8 mouse cellular contexts compared by ENCODE assay signal in genomic region chr5:92499378-92499777, GRCm38 (mm10). TPM values are rescaled to one million over a fixed set of nuclear protein-coding genes. Genes with fewer than 3 reads are reported as not detected.
DNase-seq lines count a peak whose midpoint lies in the region; ATAC-seq and TF ChIP-seq lines count a peak whose summit lies in the region.

No protein-coding gene starts in this region.

- no peak overlapping the region for H3K4me3 ChIP-seq in embryonic facial prominence, embryonic 11.5 days (ENCODE audit: low read depth, low read length)
- no peak overlapping the region for H3K4me3 ChIP-seq in embryonic facial prominence, embryonic 10.5 days
- H3K4me3 ChIP-seq in lung, embryonic 15.5 days = no peak overlapping the region
- H3K4me3 ChIP-seq in heart, embryonic 15.5 days = no peak overlapping the region
- no peak overlapping the region for H3K4me3 ChIP-seq in olfactory bulb, adult 2 months (ENCODE audit: insufficient read depth, low read depth, low read length)

- peaks cover 3% of the 10 kb centered on the region; the same call in 1 of the 2 replicates for H3K4me1 ChIP-seq in embryonic facial prominence, embryonic 11.5 days (ENCODE audit: control insufficient read depth, insufficient read depth, low read length)
- peaks cover 47% of the 10 kb centered on the region for H3K4me1 ChIP-seq in embryonic facial prominence, embryonic 10.5 days
- peaks cover 55% of the 10 kb centered on the region for H3K4me1 ChIP-seq in lung, embryonic 15.5 days
- H3K4me1 ChIP-seq in heart, embryonic 15.5 days (replicated peaks) = peaks cover 56% of the 10 kb centered on the region
- peaks cover 20% of the 10 kb centered on the region for H3K4me1 ChIP-seq in olfactory bulb, adult 2 months (ENCODE audit: control insufficient read depth, insufficient read depth, low read length)

- TF ChIP-seq CTCF in olfactory bulb, adult 2 months (IDR thresholded peaks at IDR 0.05; ENCODE audit: insufficient read depth, low read depth, low read length) = no peak

- no peak overlapping the region for H3K4me2 ChIP-seq in embryonic facial prominence, embryonic 11.5 days (ENCODE audit: low read depth, low read length)
- H3K4me2 ChIP-seq in lung, embryonic 15.5 days = no peak overlapping the region
- H3K4me2 ChIP-seq in heart, embryonic 15.5 days = no peak overlapping the region

- WGBS in embryonic facial prominence, embryonic 11.5 days = 42% methylated on average over 3 of the region's 3 CpGs
- WGBS in embryonic facial prominence, embryonic 10.5 days = 48% methylated on average over 3 of the region's 3 CpGs
- 49% methylated on average over 3 of the region's 3 CpGs for WGBS in lung, embryonic 15.5 days
- WGBS in heart, embryonic 15.5 days = 55% methylated on average over 3 of the region's 3 CpGs
- 79% methylated on average over 3 of the region's 3 CpGs for WGBS in olfactory bulb, adult 2 months

- H3K27ac ChIP-seq in embryonic facial prominence, embryonic 11.5 days (replicated peaks; ENCODE audit: low read depth, low read length) = peak overlapping the region; percentile 28; the same call in 1 of the 2 replicates
- no peak overlapping the region; the same call in 1 of the 2 replicates for H3K27ac ChIP-seq in embryonic facial prominence, embryonic 10.5 days (replicated peaks)
- H3K27ac ChIP-seq in lung, embryonic 15.5 days = 0 out of 2 replicates have a peak overlapping the region, but pooled peaks have one; percentile 39
- H3K27ac ChIP-seq in heart, embryonic 15.5 days = peak overlapping the region; percentile 19
- H3K27ac ChIP-seq in olfactory bulb, adult 2 months (ENCODE audit: insufficient read depth, low read depth, low read length) = 0 out of 2 replicates have a peak overlapping the region, but pooled peaks have one; percentile 8

- no peak overlapping the region for H3K9ac ChIP-seq in embryonic facial prominence, embryonic 11.5 days (replicated peaks; ENCODE audit: low read length)
- no peak overlapping the region for H3K9ac ChIP-seq in lung, embryonic 15.5 days
- no peak overlapping the region for H3K9ac ChIP-seq in heart, embryonic 15.5 days

- TF ChIP-seq POLR2A in olfactory bulb, adult 2 months (IDR thresholded peaks at IDR 0.05; ENCODE audit: insufficient read depth, low read depth, low read length) = no peak

- H3K9me3 ChIP-seq in embryonic facial prominence, embryonic 11.5 days (replicated peaks; ENCODE audit: control insufficient read depth, low read length) = no peaks in the 10 kb centered on the region
- no peaks in the 10 kb centered on the region for H3K9me3 ChIP-seq in embryonic facial prominence, embryonic 10.5 days
- no peaks in the 10 kb centered on the region for H3K9me3 ChIP-seq in lung, embryonic 15.5 days
- no peaks in the 10 kb centered on the region for H3K9me3 ChIP-seq in heart, embryonic 15.5 days (replicated peaks)

- no peak for ATAC-seq in embryonic facial prominence, embryonic 11.5 days (replicated peaks; ENCODE audit: insufficient number of reproducible peaks, low FRiP score, low TSS enrichment, low read depth)
- no peak for ATAC-seq in lung, embryonic 15.5 days (ENCODE audit: borderline replicate concordance, extremely low read depth, low FRiP score, low TSS enrichment)
- ATAC-seq in heart, embryonic 15.5 days (replicated peaks; ENCODE audit: insufficient number of reproducible peaks, insufficient read depth, low FRiP score, low read depth) = no peak

- no peaks in the 10 kb centered on the region for H3K36me3 ChIP-seq in embryonic facial prominence, embryonic 11.5 days (replicated peaks; ENCODE audit: control insufficient read depth, insufficient read depth, low read depth, low read length)
- peaks cover 7% of the 10 kb centered on the region for H3K36me3 ChIP-seq in embryonic facial prominence, embryonic 10.5 days (replicated peaks)
- H3K36me3 ChIP-seq in lung, embryonic 15.5 days = no peaks in the 10 kb centered on the region
- H3K36me3 ChIP-seq in heart, embryonic 15.5 days = no peaks in the 10 kb centered on the region

- no peaks in the 10 kb centered on the region for H3K27me3 ChIP-seq in embryonic facial prominence, embryonic 11.5 days (ENCODE audit: control insufficient read depth, insufficient read depth, low read length)
- H3K27me3 ChIP-seq in embryonic facial prominence, embryonic 10.5 days (replicated peaks; ENCODE audit: low read depth, poor library complexity, severe bottlenecking) = no peaks in the 10 kb centered on the region
- H3K27me3 ChIP-seq in lung, embryonic 15.5 days = no peaks in the 10 kb centered on the region
- no peaks in the 10 kb centered on the region for H3K27me3 ChIP-seq in heart, embryonic 15.5 days

- no peak for DNase-seq in embryonic facial prominence, embryonic 11.5 days (ENCODE audit: low spot score)
- DNase-seq in embryonic facial prominence, embryonic 10.5 days (ENCODE audit: low spot score) = no peak
- DNase-seq in lung, postnatal 14 days = no peak
- DNase-seq in left cerebral cortex, postnatal 36 days (ENCODE audit: low spot score in 2 of 2) = no peak
- DNase-seq in urinary bladder, adult 2 months (ENCODE audit: low spot score) = no peak

- intact Hi-C loops in left cerebral cortex, postnatal 36 days (cut with DNase I) = no loop called here

RNA-seq across cellular contexts. Expression of gene Scarb2, which starts 7.3 kb away (rescaled TPM):
- 8.7 and 9.7 TPM in 2 replicates for polyA plus RNA-seq in embryonic facial prominence, embryonic 11.5 days (2014; fragmentation: Nextera tagmentation; extraction: Ambion mirVana)
- 7.1 and 7.6 TPM in 2 replicates for polyA plus RNA-seq in embryonic facial prominence, embryonic 10.5 days (2016; fragmentation: Nextera tagmentation; extraction: Ambion mirVana)
- polyA plus RNA-seq in lung, embryonic 15.5 days (2015; fragmentation: Nextera tagmentation; extraction: Ambion mirVana) = 15.9 and 17.2 TPM in 2 replicates
- polyA plus RNA-seq in heart, embryonic 15.5 days (2015; fragmentation: Nextera tagmentation; extraction: Ambion mirVana) = 14.9 and 17.3 TPM in 2 replicates
- 78.7 and 130 TPM in 2 replicates for polyA plus RNA-seq in olfactory bulb, adult 2 months (2012; ENCODE audit: insufficient read depth, insufficient read length, low replicate concordance, missing spikeins)
- 10 to 100 TPM; 80.5 to 87.8 TPM for total RNA-seq in left cerebral cortex, postnatal 36 days (2021)
- polyA plus RNA-seq in urinary bladder, adult 2 months (2012; rRNA removed) = 84.3 and 96.2 TPM in 2 replicates

RNA-seq across cellular contexts. Expression of gene Fam47e, which starts 55.5 kb away (rescaled TPM):
- polyA plus RNA-seq in embryonic facial prominence, embryonic 11.5 days (2014; fragmentation: Nextera tagmentation; extraction: Ambion mirVana) = not detected in 2 replicates
- polyA plus RNA-seq in embryonic facial prominence, embryonic 10.5 days (2016; fragmentation: Nextera tagmentation; extraction: Ambion mirVana) = not detected in 2 replicates
- 1.2 and 1.8 TPM in 2 replicates for polyA plus RNA-seq in lung, embryonic 15.5 days (2015; fragmentation: Nextera tagmentation; extraction: Ambion mirVana)
- polyA plus RNA-seq in heart, embryonic 15.5 days (2015; fragmentation: Nextera tagmentation; extraction: Ambion mirVana) = 0.09 and 0.27 TPM in 2 replicates
- not detected in 2 replicates for polyA plus RNA-seq in olfactory bulb, adult 2 months (2012; ENCODE audit: insufficient read depth, insufficient read length, low replicate concordance, missing spikeins)
- total RNA-seq in left cerebral cortex, postnatal 36 days (2021) = under 1 TPM in 1 of 2 experiments, not detected in 1; 0.32 TPM
- polyA plus RNA-seq in urinary bladder, adult 2 months (2012; rRNA removed) = 0.86 and 1.0 TPM in 2 replicates
